Mouse (Mus musculus): ENCODE measurements around the gene Bola3.

The Bola3 gene

DNA sequence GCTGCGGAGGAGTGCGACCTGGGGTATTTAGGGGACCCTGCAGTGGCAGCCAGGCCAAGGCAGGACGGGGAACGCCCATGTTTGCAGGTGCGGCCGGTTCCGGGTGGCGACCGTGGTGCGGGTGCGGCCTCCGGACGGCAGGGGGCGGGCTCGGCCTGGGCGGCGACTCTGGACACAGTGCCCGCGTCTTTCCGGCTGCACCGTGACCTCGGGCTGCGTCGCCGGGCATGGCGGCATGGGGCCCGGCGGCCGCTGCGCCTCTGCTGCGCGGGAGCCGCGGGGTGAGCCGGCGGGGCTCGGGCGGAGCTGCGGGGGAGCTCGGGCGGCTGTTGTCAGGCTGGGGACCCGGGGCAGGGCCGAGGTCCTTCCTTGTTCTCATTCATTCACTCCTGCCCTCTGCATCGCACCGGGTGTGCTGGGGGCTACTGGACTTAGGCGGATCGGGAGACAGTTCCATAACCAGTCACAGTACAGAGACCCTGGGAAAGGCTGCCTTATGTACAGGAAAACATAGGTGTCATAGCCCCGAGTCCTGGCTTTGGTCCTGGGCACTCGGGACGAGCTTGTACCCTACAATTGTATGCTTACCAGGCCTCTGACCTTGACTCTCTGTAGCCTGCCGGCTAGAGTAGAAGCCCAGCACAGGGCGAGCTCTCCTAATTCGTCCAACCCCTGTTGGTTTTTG, 469 bp downstream of the Bola3 start:
- DNase-seq, result peak; percentile 92

GRCm38 (mm10) chr6:83350172-83350571, 1.2 kb downstream of the Bola3 start:
- DNase-seq, result no peak

GRCm38 (mm10) chr6:83350851-83351405, 2.0 kb downstream of the Bola3 start:
- no peak for DNase-seq

DNA sequence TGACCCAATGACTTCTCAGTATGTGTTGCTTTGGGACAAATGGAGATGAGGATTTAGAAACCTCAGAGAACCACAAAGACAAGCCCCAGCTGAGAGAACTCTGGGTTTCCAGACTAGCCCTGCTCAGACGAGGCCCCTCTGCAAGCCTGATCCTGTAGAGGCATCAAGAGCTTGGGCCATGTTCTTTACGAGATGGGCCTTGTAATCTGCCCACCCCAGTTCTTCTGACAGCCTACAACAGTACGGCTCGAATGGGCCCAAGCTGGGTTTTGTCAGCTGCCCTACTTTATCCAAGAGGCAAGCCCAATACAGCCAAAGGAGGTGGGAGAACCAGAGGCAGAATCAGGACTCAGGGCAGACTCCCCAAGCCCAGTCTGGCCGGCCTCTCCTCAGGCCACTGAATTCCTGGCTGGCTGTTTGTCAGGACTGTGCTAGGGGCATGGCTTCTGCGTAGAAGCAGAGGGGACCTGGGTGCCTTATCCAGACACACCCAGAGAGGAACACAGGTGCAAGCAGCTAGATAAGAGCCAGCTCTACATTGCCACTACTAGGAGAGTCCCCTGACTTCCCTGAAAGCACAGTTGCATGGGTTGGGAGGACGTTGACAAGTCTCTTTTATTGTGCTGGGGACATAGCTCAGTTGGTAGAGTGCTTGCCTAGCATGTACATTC, 2.7 kb downstream of the Bola3 start:
- no peak for DNase-seq

- DNase-seq, result no peak
Measured at GRCm38 (mm10) chr6:83352666-83353410, 3.9 kb downstream of the Bola3 start.

DNA sequence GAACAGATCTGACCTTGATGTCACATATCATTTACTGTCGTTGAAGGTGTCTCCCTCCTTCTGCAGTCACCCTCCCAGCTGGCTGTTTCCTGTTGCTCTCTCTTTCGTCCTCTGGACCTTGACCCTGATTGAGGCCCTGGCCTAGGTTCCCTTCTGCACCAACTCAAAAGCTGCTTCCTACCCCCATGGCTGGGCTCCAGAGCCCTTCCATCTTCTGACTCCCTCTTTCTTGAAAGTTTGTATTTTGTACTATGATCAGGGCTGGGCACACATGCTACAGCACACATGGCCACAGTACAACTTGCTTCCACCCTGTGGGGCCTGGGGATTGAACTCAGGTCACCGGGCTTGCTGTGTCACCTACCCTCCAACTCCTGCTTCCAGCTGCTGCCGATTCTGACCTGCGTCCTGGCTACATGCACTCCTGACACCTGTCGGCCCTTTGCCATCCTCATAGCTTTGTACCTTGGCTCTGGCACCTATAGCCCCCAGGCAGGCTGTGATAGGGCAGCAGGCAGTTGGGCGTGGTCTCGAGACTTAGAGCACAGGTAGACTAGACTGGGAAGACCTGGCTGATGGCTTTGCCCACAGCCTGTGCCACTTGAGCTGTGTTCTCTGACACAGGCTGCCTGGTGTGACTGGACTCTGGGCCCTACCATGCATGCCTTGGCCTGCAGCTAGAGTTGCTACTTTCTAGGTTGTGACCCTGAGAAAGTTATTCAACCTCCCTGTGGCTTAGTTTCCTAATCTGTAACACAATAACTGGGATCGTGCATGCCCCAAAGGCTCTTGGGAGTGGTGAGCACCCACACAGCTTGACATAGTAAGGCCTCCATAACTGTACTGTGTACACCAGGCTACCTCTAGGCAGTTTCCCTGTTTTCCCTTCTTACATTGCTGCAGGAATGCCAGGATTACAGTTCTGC, 6.2 kb downstream of the Bola3 start:
- DNase-seq, result no peak

DNA sequence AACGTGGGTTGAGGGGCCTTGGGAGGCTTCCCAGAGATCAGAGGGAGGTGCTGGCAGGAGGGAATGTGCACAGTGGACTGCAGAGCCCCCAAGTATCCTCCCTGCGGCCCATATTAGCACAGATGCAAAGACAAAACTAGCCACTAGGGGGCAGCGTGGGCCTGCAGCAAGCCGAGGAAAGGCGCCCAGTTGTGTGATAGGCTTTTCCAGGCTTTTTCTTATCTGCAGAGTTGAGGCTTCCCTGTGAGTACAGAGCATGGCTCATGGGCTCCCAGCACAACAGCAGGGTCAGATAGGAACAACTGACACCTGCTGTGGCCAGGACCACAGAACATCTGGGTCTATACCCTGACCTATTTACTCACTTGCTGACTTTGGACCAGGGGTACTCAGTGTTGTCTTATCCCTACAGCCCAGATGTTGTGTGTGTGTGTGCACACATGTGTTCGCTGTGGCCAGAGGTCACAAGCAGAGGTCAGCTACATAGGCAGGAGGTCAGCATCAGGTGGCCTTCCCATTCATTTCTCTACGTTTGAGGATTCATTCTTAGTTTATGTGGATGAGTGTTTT, 7.7 kb downstream of the Bola3 start:
- DNase-seq, result peak; percentile 84

DNA sequence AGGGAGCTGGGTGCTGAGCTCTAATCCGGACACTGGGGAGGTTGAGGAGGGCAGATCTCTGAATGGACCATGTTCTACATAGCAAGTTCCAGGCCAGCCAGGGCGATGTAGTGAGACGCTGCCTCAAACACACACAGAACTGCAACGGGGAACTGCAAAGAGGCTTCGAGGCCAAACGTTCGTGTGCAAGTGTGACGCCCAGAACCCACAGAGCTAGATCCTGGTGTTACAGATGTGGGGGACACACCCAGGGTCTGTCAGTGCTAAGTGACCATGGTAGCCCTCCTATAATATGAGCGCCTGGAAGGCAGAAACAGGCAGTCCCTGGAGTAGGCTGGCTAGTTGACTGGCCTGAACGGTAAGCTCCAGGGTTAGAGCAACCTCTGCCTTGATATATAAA, 8.5 kb downstream of the Bola3 start:
- no peak for DNase-seq

GRCm38 (mm10) chr6:83361523-83362248, 12.7 kb downstream of the Bola3 start:
- no peak for DNase-seq

- no peak for DNase-seq
Measured at GRCm38 (mm10) chr6:83363075-83363474, 14.1 kb downstream of the Bola3 start.

- no peak for DNase-seq
Measured at GRCm38 (mm10) chr6:83370316-83370965, 21.5 kb downstream of the Bola3 start.

DNA sequence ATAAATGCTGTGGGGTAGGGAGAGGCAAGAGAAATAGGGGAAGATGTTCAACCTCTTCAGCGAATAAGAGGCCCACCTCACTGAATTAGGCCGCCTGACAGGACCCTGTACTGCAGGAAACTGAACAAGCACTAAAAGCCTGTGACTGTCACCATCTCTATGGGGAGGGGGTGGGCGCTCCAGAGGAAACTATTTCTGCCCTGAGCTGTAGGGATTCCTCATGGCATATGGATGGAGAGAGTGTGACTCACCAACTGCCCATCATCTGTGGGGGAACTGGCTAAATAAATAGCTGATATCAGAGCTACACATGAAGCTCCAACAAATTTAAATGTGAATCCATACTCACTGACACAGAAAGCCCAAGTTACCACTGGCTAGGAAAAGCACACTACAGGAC, 22.4 kb downstream of the Bola3 start:
- no peak for DNase-seq

DNA sequence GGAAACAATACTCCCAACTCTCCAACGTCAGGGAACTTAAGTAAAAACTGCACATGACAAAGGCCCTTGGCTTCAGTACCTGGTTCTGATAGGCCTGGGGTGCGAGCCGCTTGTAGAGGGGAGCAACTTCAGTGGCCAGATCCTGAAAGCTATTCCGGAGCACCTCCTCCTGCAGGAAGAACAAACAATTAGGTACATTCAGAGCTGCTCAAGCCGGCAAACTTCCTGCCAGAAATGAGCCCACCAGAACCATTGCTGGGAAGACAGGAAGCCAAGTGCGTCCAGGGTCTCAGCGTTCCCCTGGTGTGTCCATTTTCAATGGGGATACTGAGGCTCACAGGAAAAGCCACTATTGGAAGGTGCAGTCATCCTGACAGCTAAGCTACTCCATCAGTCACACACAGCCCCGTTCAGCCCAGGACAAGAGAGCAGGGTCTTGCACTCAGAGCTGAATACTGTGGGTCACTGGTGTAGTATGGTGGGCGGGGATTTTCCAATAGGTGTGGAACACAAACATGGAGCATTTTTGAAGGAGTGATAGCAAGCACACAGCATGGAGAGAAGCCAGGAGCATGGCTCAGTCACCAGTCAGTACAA, 24.9 kb downstream of the Bola3 start:
- DNase-seq, result no peak

DNA sequence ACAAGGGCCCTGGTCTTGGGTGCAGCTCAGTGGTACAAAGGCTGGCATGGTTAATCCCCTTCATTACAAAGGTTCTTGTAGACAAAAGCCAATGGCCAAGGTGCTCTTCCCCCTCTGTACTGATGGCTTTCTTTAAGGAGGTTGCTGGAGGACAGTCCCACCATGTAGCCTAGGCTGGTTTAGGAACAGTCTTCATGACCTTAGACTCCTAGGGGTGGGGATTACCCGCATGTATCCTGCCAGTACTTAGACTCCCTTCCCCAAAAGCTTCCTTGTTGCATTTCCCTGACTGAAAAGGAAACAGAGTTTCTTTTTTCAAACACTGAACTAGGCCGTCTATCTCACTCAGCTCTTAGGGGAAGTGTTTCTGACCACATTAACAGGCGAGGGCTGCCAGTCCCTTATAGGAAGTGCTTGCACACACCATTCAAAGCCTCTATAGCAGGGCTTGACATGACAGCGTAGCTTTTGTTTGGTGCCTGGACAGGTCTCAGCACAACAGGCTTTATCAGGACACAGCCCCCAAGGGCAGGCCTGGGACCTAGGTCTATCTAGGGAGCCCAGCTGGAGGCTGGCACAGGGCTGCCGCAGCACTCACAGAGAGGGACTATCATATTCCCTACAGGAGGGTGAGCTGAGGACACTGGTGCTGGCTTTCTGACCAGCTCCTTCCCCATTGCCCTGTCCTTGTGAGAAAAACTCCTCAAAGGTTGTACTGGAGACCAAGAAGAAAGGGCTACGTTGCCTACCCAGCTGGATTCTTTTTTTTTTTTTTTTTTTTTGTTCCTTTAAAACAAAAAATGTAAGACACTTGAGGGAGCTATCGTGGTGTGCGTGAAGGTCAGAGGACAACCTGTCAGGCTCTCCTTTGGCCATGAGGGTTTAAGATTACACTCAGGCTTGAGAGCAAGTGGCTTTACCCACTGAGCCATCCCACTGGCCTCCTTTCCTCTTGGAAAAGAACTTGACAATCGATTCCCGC, 32.9 kb downstream of the Bola3 start:
- DNase-seq, result no peak

GRCm38 (mm10) chr6:83385569-83386090, 36.7 kb downstream of the Bola3 start:
- DNase-seq, result no peak

DNA sequence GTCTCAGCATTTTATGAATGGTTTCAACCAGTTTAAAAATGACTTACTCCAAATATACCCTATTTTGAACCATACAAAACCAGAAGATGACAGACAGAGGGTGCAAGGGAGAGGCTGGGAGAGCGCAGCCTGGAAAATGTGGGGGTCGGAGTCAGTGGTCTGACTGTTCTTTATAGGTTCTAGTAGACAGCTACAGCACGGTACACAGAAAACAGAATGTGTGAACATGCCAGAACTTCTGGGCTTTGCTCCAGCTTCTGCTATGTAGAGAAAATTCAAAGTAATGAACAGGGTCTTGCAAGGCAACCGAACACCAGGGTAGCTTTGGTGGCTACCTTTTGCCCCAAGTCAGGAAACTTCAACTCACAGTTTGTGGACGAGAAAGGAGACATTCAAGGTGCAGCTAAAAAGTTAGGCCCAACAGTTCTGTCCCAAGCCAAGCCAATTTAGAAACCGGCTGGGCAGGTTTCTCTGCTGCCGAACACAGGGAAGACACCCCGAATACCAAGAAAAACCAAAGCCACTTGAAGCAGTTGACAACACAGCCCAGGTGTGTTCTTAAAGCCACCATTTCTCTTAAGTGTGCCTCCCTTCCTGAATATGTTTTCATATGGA, 43.3 kb downstream of the Bola3 start:
- DNase-seq, result peak; percentile 32

GRCm38 (mm10) chr6:83394122-83394521, 45.2 kb downstream of the Bola3 start:
- no peak for DNase-seq

DNA sequence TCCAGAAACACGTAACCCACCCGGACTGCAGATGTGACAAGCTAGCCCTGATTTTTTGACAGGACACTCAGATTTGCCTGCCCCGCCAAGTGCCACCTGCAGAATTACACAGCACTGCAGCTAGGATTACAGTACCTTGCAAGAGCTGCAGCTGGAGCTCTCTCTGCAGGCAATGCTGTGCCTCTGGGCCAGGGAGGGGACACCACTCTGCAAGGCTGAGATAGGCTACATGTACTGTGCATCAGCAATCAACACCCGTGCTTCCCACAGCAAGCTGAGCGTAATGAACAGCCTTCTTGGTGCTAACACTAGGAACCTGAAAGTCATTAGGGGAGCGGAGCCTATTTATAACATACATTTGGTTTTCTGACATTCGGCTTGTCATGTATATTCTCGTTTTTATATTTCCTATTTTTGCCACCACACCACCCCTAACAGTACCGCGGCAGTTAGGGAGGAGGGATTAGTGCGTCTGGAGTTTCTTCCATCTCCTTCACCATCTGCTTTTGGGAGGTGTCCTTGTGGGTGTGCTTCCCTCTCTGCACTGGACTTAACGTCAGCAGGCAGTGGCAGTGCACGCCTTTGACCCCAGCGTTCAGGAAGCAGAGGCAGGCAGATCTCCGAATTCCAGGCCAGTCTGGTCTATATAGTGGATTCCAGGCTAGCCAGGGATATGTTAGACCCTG, 46.7 kb downstream of the Bola3 start:
- DNase-seq, result no peak
